Mouse (Mus musculus): ENCODE results near the gene Gltp. TPM values are rescaled to one million over a fixed set of nuclear protein-coding genes. Genes with fewer than 3 reads are reported as not detected.

Gene Gltp
- total RNA-seq, 2 experiments from 2014 or later: 15.1 to 17.6 TPM

DNA sequence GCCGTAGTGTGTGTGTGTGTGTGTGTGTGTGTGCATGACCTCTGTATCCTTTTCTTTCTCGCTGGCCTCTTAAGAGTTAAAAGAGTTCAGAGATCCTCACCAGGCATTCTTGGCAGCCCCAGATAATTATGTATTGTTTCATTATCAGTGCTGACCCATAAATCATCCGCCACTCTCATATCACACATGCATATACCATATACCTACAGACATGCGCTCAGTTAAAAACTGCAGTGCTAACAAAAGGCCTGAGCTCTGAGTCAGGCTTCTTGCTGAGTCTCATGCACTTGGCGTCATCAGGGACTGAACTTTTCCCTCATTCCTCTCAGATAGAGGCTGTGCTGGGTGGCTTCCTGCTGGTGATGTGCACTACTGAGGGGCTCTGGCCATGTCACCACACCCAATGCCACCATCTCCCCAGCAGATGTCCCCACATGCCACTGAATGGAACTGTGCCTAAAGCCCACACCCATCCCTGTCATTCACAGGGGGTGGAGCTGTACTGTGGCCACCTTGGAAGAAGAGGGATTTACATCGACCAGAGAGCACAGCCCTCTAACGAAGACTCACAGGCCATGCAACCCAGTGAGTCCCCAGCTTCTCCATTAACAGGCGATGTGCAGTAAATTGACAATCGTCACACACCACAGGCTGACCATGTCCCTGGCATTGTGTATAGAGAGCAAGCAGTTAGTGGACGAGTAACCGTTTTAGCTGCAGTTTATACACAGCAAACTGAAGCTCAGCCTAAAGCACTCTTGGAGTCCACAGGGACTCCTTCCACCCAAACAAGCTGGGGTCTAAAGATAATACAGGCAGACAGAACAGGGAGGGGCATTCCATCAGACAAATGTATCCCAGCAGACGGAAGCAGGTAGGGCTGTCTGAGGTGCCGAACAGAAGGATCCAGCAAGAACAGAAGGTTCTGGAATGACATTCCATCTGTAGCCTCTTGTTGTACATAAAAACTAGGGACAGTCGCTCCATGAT, 11.9 kb upstream of the Gltp start:
- peak; percentile 37 for DNase-seq

- DNase-seq: no peak
Observed at GRCm38 (mm10) chr5:114699015-114699414, 8.2 kb upstream of the Gltp start.

DNA sequence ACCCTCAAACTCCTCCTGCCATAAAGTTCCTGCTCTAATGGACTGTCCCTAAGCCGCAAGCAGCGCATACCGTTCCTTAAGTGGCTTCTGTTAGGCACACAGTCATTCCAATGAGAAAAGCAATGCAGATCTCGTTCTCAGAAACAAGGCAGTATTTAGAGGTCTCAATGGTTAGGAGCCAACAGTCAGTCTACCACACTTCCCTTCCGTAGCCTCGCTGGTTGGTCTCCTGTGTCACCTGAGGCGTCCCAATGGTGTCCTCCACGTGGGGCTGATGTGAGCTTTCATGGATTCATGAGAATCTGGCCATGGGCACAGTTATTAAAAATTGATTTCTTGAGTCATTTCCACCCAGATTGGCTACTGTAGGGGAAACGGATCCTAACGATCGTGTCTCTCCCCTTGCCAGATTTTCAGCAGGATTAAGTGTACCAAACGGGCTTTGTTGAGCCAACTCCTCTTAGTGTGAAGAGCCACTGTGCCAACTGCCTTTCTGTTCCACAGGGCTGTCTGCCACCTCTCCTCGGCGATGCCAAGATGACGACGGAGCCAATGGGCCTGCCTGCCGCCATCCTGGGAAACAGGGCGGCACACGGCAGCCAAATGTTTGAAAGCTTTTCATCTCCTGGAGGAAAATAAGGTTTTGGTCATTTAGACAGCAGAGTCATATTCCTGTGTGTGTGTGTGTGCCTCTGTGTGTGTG, 7.4 kb upstream of the Gltp start:
- DNase-seq: peak; percentile 66

- DNase-seq: no peak
Observed at GRCm38 (mm10) chr5:114696939-114697338, 6.2 kb upstream of the Gltp start.

DNA sequence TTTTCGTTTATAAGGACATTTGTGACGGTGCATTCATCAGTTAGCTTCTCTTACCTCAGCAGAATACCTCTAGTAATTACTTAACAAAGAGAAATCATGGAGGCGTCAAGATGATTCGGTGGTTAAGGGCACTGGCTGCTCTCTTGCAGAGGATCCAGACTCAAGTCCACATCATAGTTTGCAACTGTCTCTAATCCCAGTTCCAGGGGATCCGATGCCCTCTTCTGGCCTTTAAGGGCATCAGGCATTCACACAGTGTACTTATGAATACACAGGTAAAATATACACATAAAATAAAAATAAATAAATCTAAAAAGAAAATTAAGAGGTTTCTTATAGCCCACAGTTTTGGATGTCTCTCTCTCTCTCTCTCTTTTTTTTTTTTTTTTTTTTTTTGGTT, 5.0 kb upstream of the Gltp start:
- DNase-seq: no peak

- DNase-seq: no peak
Observed at GRCm38 (mm10) chr5:114689700-114690366, 951 bp downstream of the Gltp start.

- no peak for DNase-seq
Observed at GRCm38 (mm10) chr5:114688703-114689102, 2.1 kb downstream of the Gltp start.

- DNase-seq: no peak
Observed at GRCm38 (mm10) chr5:114687901-114688300, 2.9 kb downstream of the Gltp start.

- DNase-seq: no peak
Observed at GRCm38 (mm10) chr5:114686726-114687210, 4.0 kb downstream of the Gltp start.

- DNase-seq: no peak
Observed at GRCm38 (mm10) chr5:114685986-114686385, 4.8 kb downstream of the Gltp start.

- DNase-seq: no peak
Observed at GRCm38 (mm10) chr5:114681717-114682116, 9.1 kb downstream of the Gltp start.

DNA sequence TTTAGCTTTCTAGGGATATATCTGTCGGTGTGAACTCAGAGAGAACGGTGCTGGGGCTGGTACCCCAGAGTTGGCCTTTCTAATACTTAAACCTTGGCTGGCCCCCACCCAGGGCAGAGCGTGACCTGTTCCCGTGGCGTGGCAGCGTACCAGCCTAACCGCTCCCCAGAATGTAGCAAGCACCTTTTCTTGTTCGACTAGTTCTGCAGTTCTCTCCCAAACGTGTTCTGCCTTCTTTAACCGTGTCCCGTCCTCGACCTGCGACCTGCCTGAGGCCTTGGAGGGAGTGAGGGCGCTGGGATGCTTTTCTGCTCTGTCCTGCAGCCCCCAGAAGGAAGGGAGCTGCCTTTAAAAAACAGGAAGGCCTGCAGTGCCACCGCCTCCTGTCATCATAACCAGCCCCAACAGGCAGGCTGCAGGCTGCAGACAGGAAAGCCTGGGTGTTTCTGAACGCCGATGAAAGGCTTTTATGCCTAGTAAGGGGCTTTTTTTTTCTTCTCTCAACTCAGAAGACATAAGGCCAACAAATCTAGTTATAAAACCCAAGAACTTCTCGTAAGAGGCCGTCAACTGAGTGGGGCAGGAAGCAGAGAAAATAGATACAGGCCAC, 10.0 kb downstream of the Gltp start:
- no peak for DNase-seq

- DNase-seq: no peak
Observed at GRCm38 (mm10) chr5:114679841-114680591, 10.8 kb downstream of the Gltp start.

DNA sequence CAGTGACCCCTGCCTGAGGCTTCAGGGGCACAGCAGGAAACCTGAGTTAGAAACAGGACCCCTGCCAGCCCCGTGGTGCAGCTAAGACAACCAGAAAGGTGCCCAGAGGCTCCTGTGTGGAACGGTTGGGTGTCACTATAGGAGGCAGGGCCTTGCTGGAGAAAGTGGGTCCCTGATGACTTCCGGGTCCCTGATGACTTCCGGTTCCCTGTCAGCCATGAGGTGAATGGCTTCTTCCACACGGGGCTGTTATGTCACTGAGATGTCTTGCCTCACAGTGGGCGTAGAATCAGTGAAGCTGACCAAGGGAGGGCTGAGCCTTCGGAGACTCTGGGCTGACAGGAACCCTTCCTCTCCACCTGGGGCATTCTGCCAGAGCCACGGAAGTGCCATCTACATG, 16.2 kb downstream of the Gltp start:
- DNase-seq: no peak

DNA sequence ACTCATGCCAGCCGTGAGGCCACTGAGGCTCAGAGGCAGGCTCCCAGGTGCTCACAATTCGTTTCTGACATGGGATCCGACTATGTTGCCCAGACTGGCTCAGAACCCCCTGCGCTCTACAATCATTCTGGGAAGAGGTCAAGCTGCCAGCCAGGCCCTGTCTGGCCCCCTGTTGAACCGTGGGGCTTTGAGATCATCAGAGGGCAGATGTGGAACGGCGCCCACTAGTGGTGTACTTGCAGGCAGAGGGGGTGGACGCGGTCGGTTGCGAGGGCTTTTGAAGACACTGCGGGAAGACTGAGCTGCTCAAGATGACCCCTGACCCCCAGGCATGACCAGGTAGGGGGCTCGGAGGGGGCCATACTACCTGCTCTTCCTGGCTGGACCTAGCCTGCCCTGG, 17.7 kb downstream of the Gltp start:
- no peak for DNase-seq

DNA sequence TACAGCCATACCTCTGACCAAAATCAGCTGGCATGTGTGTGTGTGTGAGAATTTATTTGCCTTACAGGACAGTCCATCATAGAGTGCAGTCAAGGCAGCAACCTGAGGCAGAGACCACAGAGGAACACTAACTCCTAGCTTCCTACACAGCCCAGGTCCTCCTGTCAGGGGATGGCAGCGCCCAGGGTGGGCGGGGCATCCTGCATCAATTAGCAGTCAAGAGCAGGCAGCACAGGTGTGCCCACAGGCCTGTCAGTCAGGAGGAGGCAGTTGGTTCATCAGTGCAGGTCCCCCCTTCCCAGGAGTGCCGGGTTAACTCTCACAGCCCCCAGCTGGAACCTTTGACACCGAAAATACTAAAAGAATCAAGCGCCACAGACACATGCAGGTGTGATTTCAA, 21.8 kb downstream of the Gltp start:
- DNase-seq: no peak

DNA sequence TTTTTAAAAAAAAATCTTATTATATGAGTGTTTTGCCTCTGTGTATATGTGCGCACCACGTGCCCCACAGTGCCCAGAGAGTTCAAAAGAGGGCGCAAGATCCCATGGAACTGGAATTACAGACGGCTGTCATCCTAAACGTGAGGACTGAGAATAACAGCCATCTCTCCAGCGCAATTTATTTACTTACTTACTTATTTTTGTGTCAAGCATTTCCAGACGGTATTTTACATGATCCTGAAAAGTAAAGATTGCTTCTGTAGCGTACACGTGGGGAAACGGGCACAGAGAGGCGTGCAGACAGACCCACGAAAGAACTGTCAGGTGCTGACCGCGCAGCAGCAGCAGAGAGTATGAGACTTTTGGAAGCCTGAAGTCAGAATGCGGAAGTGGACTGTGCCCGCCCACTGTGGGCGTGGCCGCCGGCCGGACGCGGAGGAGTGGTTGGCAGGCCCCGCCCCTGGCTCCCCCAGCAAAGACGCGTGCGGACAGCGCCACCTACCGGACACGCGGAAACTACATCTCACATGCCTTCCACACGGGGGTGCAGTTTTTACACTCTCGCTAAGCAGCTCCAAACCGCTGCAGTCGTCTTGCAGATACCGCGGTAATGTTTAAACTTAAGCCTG, 23.4 kb downstream of the Gltp start:
- DNase-seq: peak; percentile 100

DNA sequence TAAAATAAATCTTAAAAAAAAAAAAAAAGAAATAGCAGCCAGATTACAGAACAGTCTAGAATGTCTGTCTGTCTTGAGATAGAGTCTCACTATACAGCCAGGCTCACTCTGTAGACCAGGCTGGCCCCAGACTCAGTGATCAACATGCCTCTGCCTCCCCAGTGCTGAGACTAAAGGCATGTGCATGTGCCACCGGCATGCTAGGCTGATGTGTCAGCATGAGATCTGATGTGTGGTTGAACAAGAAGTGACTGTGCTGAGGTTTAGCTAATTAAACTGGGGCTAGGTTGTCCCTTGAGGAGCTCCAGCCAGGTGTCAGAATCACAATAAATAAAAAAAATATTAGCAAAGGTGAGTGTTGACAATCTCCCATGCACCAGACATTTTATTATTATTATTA, 24.1 kb downstream of the Gltp start:
- no peak for DNase-seq

- no peak for DNase-seq
Observed at GRCm38 (mm10) chr5:114664750-114665149, 26.0 kb downstream of the Gltp start.

- DNase-seq: no peak
Observed at GRCm38 (mm10) chr5:114664139-114664538, 26.6 kb downstream of the Gltp start.

DNA sequence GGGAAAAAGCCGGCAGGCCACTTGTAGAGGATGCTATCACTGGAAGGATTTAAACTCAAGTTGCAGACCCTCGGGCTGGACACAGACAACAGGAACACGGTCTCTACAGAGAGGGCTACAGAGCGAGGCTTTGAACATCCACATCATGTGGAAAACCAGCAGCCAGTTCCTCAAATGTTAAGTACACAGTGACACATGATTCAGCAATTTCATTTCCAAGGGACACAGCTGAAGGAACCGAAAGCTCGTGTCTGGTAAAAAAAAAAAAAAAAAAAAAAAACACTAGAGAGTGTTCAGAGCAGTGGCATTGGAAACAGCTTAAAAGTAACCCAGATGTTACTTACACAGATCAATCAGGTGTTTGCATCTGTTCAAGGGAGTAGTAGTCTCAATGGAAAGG, 29.8 kb downstream of the Gltp start:
- no peak for DNase-seq

Measured in gastrocnemius, postnatal 10 days (tissue).